Mouse (Mus musculus) frontal cortex, adult (tissue): ENCODE measurements around the gene Snd1.
A peak's percentile ranks its signal among the peaks of the same experiment; 100 is the strongest.

Source experiments
- ATAC-seq: cut with Nextera tagmentation; 2 replicates; pipeline ENCODE4 v1.9.2; 2017; ENCODE audit warnings: mild to moderate bottlenecking, moderate library complexity, mixed read lengths; ENCODE audit not compliant: low TSS enrichment

The Snd1 gene

DNA sequence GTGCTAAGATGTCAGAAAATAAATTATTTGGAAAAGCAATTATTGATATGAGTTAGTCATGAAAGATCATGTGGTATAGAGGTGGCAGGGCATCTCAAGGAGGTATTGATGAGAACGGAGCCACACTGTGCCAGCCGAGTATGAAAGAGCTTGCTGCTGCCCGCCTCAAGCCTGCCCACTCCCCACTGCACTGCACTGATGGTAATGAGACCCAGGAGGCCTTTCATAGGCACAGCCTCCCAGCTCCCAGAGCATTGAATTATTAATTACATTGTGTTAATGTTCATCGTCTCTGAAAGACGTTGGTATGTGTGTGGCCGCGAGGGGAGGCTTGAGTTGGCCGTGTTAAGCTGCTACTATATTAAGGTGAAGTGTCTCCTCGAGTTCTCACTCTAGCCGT, 390.2 kb downstream of the Snd1 start:
- ATAC-seq, result 0 out of 2 replicates have a peak, but pooled peaks have one; percentile 3

DNA sequence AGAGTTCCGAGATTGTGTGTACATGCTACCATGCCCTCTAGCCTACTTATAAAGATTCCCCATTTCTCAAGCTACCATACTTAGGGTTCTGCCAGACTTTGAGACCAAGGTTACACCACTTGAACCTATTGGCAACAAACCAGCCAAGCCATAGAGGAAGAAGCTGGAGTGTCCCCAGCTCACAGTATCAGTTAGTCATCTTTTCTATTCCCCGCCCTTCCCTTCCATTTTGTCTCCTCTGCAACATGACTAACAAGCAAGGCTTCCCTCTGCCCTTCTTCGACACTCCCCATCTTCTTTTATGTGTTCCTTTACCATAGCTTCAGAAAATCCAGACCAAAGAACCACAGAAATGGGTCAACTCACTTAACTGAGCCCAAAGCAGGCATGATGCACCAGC, 391.3 kb downstream of the Snd1 start:
- no peak for ATAC-seq

DNA sequence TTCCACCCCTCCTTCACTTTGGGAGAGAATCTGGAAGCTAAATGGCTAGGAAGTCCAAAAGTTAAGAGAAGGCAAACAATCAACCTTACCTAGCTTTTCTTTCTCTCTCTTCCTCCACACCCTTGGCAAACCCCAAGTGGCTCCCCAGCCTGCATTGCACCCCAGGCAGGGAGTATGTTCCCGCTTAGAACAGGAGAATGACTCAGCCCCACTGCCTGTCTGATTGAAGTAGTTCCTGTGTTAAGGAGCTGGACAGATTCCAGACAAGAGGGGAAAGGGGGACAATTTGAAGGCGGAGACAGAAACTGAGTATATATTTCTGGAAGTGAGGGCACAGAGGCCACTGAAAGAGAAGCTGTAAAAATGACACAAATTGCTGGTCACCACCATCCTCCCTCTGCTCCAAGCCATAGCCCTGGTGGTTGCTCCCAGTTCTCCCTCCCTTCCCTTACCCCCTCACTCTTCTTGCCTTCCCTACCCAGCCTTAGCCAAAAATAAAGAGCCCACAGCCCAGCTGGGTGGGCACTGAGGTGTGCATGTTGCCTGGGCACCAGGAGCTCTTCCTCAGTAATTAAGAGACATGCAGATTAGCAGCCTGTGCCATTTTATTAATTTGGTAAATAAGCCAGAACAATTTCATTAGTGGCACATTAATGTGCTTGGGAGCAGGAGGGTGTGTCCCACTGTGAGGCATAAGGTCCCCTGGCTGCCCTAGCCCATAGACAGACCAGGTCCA, 392.7 kb downstream of the Snd1 start:
- ATAC-seq, result no peak

DNA sequence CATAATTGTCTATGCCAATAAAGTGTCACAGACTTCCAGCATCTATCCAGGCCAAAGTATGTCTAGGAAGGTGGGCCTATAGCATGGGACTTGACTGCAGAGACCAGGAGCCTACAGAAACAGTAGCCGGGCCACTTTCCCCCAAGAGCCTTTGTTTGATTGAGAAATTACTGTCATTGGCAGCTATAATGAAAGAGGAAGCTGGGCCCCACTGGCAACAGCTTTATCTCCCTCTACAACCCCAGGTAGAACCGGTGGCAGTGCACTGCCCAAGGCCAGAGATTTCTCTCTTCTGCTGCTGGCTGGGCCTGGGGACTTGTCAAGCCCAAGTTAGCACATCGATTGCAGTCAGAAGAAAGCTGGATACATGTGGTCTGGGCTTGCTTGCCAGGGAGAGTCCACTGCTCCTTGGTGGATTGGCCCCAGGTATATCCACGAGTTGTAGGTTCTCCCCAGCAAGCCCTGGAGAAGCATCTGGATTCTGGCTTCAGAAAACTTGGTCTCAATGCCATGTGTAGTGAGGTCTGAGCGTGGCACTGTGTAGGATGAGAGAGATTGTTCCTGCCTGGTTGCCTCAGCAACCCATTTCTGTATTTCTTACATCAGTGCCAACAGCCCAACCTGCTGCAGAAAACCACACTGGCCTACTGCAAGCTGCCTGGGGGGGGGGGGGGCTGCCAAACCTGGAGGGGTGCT, 396.9 kb downstream of the Snd1 start:
- ATAC-seq, result peak; percentile 70

GRCm38 (mm10) chr6:28872421-28872795, 397.5 kb downstream of the Snd1 start:
- peak; percentile 14; the same call in 1 of the 2 replicates for ATAC-seq

- peak; percentile 21 for ATAC-seq
Observed at GRCm38 (mm10) chr6:28874053-28874452, 399.1 kb downstream of the Snd1 start.

- ATAC-seq, result no peak
Observed at GRCm38 (mm10) chr6:28874759-28875158, 399.8 kb downstream of the Snd1 start.

DNA sequence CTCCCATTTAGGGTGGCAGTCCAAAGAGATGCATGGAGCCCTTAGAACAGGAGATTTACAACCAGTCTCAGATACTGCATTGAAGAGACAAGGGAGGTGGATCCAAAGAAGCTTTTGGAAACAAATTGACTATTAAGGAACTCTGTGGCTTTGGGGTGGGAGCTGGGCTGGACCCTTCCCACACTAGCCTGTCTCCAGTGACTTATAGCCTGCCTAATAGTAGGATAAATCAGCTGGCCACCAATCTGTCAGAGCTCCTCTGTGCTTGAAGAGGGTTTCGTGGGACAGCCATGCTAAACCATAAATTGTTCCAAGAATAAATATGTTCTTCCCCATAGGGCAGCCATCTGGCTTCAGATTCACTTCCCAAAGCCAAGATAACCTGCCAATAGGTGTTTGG, 400.4 kb downstream of the Snd1 start:
- no peak for ATAC-seq

DNA sequence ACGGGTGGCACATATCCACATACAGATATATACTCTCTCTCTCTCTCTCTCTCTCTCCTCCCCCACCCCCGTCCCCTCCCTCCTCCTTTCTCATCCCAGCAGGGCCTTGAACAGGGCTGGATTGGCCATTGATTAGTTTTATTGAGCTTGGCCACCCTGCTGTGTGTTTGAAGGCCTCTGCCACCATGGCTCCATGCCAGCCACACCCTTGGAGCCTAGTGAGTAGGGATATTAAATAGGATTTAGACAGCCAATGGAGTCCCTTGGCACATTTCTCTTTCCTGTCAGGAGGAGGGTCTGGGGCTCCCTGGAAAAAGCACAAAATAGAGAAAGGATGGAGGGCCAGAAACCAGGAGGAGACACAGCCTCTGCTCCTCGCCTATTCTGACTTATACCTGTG, 401.6 kb downstream of the Snd1 start:
- no peak for ATAC-seq

- ATAC-seq, result peak; percentile 41
Observed at GRCm38 (mm10) chr6:28877945-28878666, 403.2 kb downstream of the Snd1 start.

- no peak for ATAC-seq
Observed at GRCm38 (mm10) chr6:28879315-28879714, 404.4 kb downstream of the Snd1 start.

GRCm38 (mm10) chr6:28880909-28881308, 406.0 kb downstream of the Snd1 start:
- no peak for ATAC-seq

DNA sequence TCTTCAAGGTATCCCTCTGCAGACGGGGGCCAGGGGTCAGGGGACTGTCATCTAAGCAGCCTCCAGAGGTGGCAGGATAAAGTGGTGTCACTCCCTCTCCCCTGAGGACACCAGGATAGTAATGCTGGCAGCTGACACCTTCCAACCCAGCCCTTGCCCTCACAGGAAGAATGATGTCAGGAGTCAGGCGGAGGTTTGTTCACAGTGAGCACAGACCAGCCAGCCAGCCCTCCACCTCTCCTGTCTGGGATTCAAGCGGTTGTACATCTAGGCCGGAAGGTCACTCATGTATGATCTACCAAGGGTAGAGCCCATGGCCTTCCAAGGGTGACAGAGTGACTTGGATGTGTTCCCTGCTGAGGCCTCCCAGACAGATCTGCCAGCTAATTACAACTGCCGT, 408.6 kb downstream of the Snd1 start:
- ATAC-seq, result no peak

DNA sequence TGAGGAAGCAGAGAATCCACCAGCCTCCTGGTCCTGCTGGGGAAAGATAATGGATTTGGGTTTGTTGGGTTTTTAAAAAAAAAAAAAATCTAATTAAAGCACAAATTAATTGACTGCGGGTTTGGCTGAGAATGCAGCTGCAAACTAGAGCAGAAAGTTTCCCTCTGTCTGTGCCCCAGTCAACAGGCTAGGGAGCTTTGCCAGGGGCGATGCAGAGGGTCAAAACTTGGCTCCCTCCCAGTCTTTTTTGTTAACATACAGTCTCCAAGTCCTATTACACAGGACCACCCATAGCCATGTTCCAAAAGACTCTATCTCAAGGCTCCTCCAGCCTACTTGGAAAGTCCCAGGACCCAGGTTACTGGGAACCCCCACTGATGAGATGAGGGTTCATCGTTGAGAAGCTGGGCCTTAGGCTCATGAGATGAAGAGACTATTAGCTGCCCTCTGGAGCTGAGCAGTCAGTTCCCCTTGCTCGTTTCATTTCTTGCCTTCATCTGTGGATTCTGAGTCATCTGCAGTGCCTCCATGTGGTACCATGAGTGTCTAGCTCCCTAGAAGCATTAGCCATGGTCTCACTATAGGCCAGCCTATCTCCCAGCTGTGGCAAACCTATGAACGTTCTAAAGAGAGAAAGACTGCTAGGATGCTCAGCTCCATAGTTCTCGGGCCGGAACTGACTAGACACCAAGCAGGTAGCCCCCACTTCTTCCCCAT, 411.9 kb downstream of the Snd1 start:
- peak; percentile 64 for ATAC-seq

DNA sequence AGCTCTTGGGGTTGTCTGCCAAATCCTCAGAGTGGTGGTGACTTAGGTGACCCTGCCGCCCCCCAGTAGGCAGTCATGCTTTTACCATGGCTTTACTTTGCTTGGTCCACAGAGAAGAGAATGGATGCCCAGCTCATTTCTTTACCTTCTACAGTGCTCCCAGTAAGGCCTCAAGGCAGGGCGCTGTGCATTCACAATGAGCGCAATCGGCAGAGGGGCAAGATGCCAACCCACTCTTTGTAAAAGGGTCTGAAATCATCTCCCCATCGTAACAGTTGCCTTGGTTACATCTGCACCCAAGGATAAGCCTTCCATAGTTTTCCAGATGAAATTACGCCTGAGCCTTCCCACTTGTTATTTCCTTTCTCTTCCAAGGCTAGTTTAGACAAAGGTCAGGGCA, 415.5 kb downstream of the Snd1 start:
- no peak for ATAC-seq

GRCm38 (mm10) chr6:28891480-28891879, 416.5 kb downstream of the Snd1 start:
- no peak for ATAC-seq

DNA sequence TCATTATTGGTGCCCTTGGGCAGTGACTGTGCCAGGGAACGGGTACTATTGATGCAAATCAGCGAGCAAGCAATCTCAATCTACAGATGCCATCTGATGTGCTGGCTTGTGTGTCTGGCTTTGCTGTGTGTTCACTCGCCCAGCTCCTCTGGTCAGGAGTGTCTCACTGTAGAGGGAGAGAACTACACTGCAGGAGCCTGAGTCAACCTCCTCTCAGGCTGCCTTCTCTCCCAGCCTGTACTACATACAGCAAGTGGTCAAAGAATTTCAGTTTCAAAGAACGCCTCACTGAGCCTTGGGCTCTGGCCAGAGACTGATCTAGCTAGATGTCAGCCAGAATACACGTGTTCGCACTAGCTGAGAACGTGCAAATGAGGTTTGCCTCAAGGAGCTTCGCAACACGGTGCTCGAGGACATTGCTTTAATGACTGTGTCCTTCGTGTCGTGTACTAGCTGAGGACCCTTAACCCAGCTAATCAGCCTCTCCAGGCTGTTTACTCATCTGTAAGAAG, 420.1 kb downstream of the Snd1 start:
- ATAC-seq, result no peak

GRCm38 (mm10) chr6:28895726-28896125, 420.8 kb downstream of the Snd1 start:
- no peak for ATAC-seq

DNA sequence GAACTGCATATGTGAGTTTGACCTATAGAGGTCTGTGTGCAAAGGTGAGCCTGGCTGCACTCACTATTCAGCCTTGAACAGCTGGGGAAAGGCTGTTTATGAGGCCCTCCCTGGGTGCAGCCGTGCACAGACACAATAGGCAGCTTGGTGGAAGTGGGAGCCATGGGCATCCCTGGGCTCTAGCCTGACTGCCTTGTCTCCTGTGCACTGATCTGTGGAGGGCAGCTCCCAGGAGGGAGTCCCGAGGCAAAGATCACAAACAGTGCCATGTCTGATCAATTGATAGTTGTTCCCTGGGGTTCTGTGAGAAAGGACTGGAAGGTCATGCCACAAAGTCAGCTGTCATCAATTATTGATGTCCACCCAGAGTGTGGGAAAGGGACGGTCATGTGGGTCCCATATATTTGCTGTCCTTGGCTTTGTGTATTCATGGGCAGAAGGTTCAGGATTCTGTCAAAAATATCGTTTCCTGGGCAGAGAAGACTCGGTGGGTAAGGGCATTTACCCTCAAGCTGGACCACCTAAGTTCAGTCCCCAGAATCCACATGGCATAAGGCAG, 421.9 kb downstream of the Snd1 start:
- no peak for ATAC-seq

DNA sequence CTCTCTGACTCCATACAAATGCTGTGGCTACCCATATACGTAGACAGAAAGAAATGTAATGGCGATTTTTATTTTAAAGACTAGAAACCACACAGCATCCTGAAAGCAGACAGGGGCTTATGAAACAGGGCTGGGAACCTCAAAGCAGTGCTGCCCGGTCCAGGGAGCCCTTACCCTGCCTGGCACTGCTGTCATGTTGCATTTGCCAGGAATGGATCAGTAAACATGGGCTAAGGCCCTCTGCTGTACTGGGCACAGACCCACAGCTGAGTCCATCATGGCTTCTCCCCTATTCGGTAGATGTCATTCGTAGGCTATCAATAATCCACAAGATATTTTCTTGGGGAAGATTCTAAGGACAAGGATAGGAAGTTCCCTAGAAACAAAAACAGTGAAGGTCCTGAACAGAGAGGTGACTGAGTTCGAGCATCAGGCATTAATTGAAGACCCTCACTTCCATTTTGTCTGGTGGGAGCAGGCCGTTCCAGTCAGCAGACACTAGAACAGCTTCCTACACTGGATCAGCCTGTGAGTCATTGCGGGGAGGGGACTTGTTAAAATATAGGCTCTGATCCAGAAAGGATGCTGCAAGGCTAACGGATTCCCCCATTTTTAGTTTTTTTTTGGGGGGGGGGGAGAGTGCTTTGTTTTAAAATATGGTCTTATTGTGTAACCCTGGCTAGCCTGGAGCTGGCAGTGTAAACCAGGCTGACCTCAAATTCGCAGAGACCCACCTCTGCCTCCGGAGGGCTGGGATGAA, 422.6 kb downstream of the Snd1 start:
- ATAC-seq, result 0 out of 2 replicates have a peak, but pooled peaks have one; percentile 22

GRCm38 (mm10) chr6:28898836-28899235, 423.9 kb downstream of the Snd1 start:
- peak; percentile 51 for ATAC-seq
